Mouse (Mus musculus) heart, embryonic 10.5 days (tissue): ENCODE measurements around the gene Lsm2. TPM values are rescaled to one million over a fixed set of nuclear protein-coding genes. Genes with fewer than 3 reads are reported as not detected.

ENCODE experiments used
- polyA plus RNA-seq: library from polyadenylated mRNA; unstranded; fragments of >200 nt; fragmentation: Nextera tagmentation; extraction: Ambion mirVana; gene quantifications from 2 replicates; pipeline ENCODE4 v1.2.1, GENCODE M21; 2016

Gene Lsm2
- polyA plus RNA-seq, 1 experiment from 2014 or later, result 247 TPM

Other genes starting within 250 kb of the Lsm2 start
- not detected in 2 replicates for gene C4b, start 238.0 kb upstream of the Lsm2 start, polyA plus RNA-seq
- not detected in 2 replicates for gene Cyp21a1, start 177.3 kb upstream of the Lsm2 start, polyA plus RNA-seq
- gene Stk19, start 144.9 kb upstream of the Lsm2 start, polyA plus RNA-seq, result 22.3 and 22.8 TPM in 2 replicates
- gene Dxo, start 144.8 kb upstream of the Lsm2 start, polyA plus RNA-seq, result 48.1 and 62.2 TPM in 2 replicates
- 39.9 and 43.6 TPM in 2 replicates for gene Skiv2l, start 131.7 kb upstream of the Lsm2 start, polyA plus RNA-seq
- 89.6 and 104 TPM in 2 replicates for gene Nelfe, start 131.5 kb upstream of the Lsm2 start, polyA plus RNA-seq
- 1.3 and 11.4 TPM in 2 replicates for gene Cfb, start 119.3 kb upstream of the Lsm2 start, polyA plus RNA-seq
- 2.2 and 4.1 TPM in 2 replicates for gene Zbtb12, start 102.4 kb upstream of the Lsm2 start, polyA plus RNA-seq
- gene Gm20547, start 99.8 kb upstream of the Lsm2 start, polyA plus RNA-seq, result not detected in 2 replicates
- gene C2, start 83.6 kb upstream of the Lsm2 start, polyA plus RNA-seq, result 0.67 and 1.6 TPM in 2 replicates
- 46.3 and 66.0 TPM in 2 replicates for gene Ehmt2, start 83.4 kb upstream of the Lsm2 start, polyA plus RNA-seq
- 0.10 and 0.41 TPM in 2 replicates for gene Slc44a4, start 67.4 kb upstream of the Lsm2 start, polyA plus RNA-seq
- 21.3 and 25.5 TPM in 2 replicates for gene Neu1, start 50.6 kb upstream of the Lsm2 start, polyA plus RNA-seq
- 0.20 TPM in 1 of 2 replicates, not detected in the other for gene Hspa1b, start 22.6 kb upstream of the Lsm2 start, polyA plus RNA-seq
- 0.52 TPM in 1 of 2 replicates, not detected in the other for gene Gm20481, start 11.9 kb upstream of the Lsm2 start, polyA plus RNA-seq
- gene Hspa1a, start 9.7 kb upstream of the Lsm2 start, polyA plus RNA-seq, result 1.8 and 2.4 TPM in 2 replicates
- 1.6 and 1.7 TPM in 2 replicates for gene Hspa1l, start 9.2 kb upstream of the Lsm2 start, polyA plus RNA-seq
- 112 and 166 TPM in 2 replicates for gene Vars, start 19.1 kb downstream of the Lsm2 start, polyA plus RNA-seq
- 0.26 and 0.34 TPM in 2 replicates for gene Vwa7, start 34.7 kb downstream of the Lsm2 start, polyA plus RNA-seq
- gene Sapcd1, start 46.2 kb downstream of the Lsm2 start, polyA plus RNA-seq, result 3.3 and 4.0 TPM in 2 replicates
- 3.9 and 5.4 TPM in 2 replicates for gene Msh5, start 64.9 kb downstream of the Lsm2 start, polyA plus RNA-seq
- gene Clic1, start 68.1 kb downstream of the Lsm2 start, polyA plus RNA-seq, result 374 and 380 TPM in 2 replicates
- 192 and 290 TPM in 2 replicates for gene Ddah2, start 77.2 kb downstream of the Lsm2 start, polyA plus RNA-seq
- gene Ly6g6c, start 83.5 kb downstream of the Lsm2 start, polyA plus RNA-seq, result not detected in 2 replicates
- 0.63 and 1.0 TPM in 2 replicates for gene Mpig6b, start 84.3 kb downstream of the Lsm2 start, polyA plus RNA-seq
- 0.18 and 0.39 TPM in 2 replicates for gene Ly6g6e, start 95.0 kb downstream of the Lsm2 start, polyA plus RNA-seq
- 2.5 and 2.6 TPM in 2 replicates for gene Ly6g6d, start 96.2 kb downstream of the Lsm2 start, polyA plus RNA-seq
- 0.91 and 1.0 TPM in 2 replicates for gene Ly6g6f, start 103.7 kb downstream of the Lsm2 start, polyA plus RNA-seq
- gene Abhd16a, start 107.4 kb downstream of the Lsm2 start, polyA plus RNA-seq, result 66.7 and 69.8 TPM in 2 replicates
- gene Ly6g5c, start 126.4 kb downstream of the Lsm2 start, polyA plus RNA-seq, result not detected in 2 replicates
- 0.73 and 0.99 TPM in 2 replicates for gene Ly6g5b, start 133.6 kb downstream of the Lsm2 start, polyA plus RNA-seq
- 17.1 and 24.5 TPM in 2 replicates for gene Gpank1, start 139.6 kb downstream of the Lsm2 start, polyA plus RNA-seq
- 220 and 246 TPM in 2 replicates for gene Csnk2b, start 140.2 kb downstream of the Lsm2 start, polyA plus RNA-seq
- gene D17H6S53E, start 144.5 kb downstream of the Lsm2 start, polyA plus RNA-seq, result 7.4 and 11.5 TPM in 2 replicates
- 3.0 and 72.5 TPM in 2 replicates for gene Apom, start 150.2 kb downstream of the Lsm2 start, polyA plus RNA-seq
- 51.4 and 65.5 TPM in 2 replicates for gene Bag6, start 153.3 kb downstream of the Lsm2 start, polyA plus RNA-seq
- 137 and 161 TPM in 2 replicates for gene Prrc2a, start 183.0 kb downstream of the Lsm2 start, polyA plus RNA-seq
- 0.85 and 2.1 TPM in 2 replicates for gene Aif1, start 194.2 kb downstream of the Lsm2 start, polyA plus RNA-seq
- 1.5 and 2.2 TPM in 2 replicates for gene Lst1, start 206.6 kb downstream of the Lsm2 start, polyA plus RNA-seq
- gene Ltb, start 212.6 kb downstream of the Lsm2 start, polyA plus RNA-seq, result 0.15 TPM in 1 of 2 replicates, not detected in the other
- 0.15 TPM in 1 of 2 replicates, not detected in the other for gene Tnf, start 220.1 kb downstream of the Lsm2 start, polyA plus RNA-seq
- gene Lta, start 223.5 kb downstream of the Lsm2 start, polyA plus RNA-seq, result not detected in 2 replicates
- gene Gm16181, start 239.0 kb downstream of the Lsm2 start, polyA plus RNA-seq, result 0.30 TPM in 1 of 2 replicates, not detected in the other